Mouse (Mus musculus) cerebellum, adult 11-12 months (tissue): ENCODE measurements around the gene Olfr1419.
"Not testable (repeated sequence)": the region's sequence is repeated elsewhere in the genome, so short reads cannot be mapped to it uniquely, and the experiment has no call there.

Experiments
- DNase-seq: peaks from one replicate; pipeline ENCODE4 v3.0.0; 2022

The Olfr1419 gene

GRCm38 (mm10) chr19:11875006-11875405, at the start of gene Olfr1419:
Gene Olfr1419, minus strand, starts transcription at chr19:11875106.
- DNase-seq = no peak

- not testable (repeated sequence) for DNase-seq
Measured at GRCm38 (mm10) chr19:11922515-11922914, 47.6 kb upstream of the Olfr1419 start.

- DNase-seq = no peak
Measured at GRCm38 (mm10) chr19:11922068-11922467, 47.2 kb upstream of the Olfr1419 start.

- no peak for DNase-seq
Measured at GRCm38 (mm10) chr19:11915804-11916203, 40.9 kb upstream of the Olfr1419 start.

- DNase-seq = peak; percentile 76
Measured at GRCm38 (mm10) chr19:11912533-11913121, 37.7 kb upstream of the Olfr1419 start.

- DNase-seq = peak; percentile 99
Measured at GRCm38 (mm10) chr19:11912037-11912532, 37.2 kb upstream of the Olfr1419 start, which contains the start of gene Patl1. Gene Patl1, plus strand, starts transcription at chr19:11912399.

GRCm38 (mm10) chr19:11911603-11912002, 36.7 kb upstream of the Olfr1419 start:
- DNase-seq = no peak

- DNase-seq = no peak
Measured at GRCm38 (mm10) chr19:11911021-11911420, 36.1 kb upstream of the Olfr1419 start.

- no peak for DNase-seq
Measured at GRCm38 (mm10) chr19:11886265-11886664, 11.4 kb upstream of the Olfr1419 start, which contains the start of gene Olfr1420. Gene Olfr1420, plus strand, starts transcription at chr19:11886565.

GRCm38 (mm10) chr19:11878404-11878803, 3.5 kb upstream of the Olfr1419 start:
- DNase-seq = not testable (repeated sequence)

- no peak for DNase-seq
Measured at GRCm38 (mm10) chr19:11867837-11868236, 7.1 kb downstream of the Olfr1419 start.

- DNase-seq = no peak
Measured at GRCm38 (mm10) chr19:11860966-11861365, 13.9 kb downstream of the Olfr1419 start, which contains the start of gene Olfr1418. Gene Olfr1418, minus strand, starts transcription at chr19:11861066.

- DNase-seq = no peak
Measured at GRCm38 (mm10) chr19:11856506-11856905, 18.4 kb downstream of the Olfr1419 start.

GRCm38 (mm10) chr19:11854821-11855220, 20.1 kb downstream of the Olfr1419 start:
- no peak for DNase-seq

GRCm38 (mm10) chr19:11852652-11853051, 22.3 kb downstream of the Olfr1419 start:
- no peak for DNase-seq

GRCm38 (mm10) chr19:11846333-11846732, 28.6 kb downstream of the Olfr1419 start:
- DNase-seq = no peak

GRCm38 (mm10) chr19:11839119-11839518, 35.8 kb downstream of the Olfr1419 start, which contains the start of gene Olfr1417:
Gene Olfr1417, minus strand, starts transcription at chr19:11839219.
- no peak for DNase-seq

- DNase-seq = no peak
Measured at GRCm38 (mm10) chr19:11823346-11824065, 51.4 kb downstream of the Olfr1419 start.

GRCm38 (mm10) chr19:11820211-11820610, 54.7 kb downstream of the Olfr1419 start:
- DNase-seq = peak; percentile 19

GRCm38 (mm10) chr19:11819800-11820199, 55.1 kb downstream of the Olfr1419 start:
- peak; percentile 64 for DNase-seq

GRCm38 (mm10) chr19:11819143-11819700, 55.7 kb downstream of the Olfr1419 start, which contains the start of gene Stx3:
Gene Stx3, minus strand, starts transcription at chr19:11819403.
- no peak for DNase-seq
